Mouse (Mus musculus): Measurements from ENCODE around the gene Litaf.
"Not testable (repeated sequence)": the region's sequence is repeated elsewhere in the genome, so short reads cannot be mapped to it uniquely, and the experiment has no call there.

Gene Litaf

GRCm38 (mm10) chr16:10992090-10993031 lies 73.6 kb downstream of the Litaf start:
- no peak for DNase-seq (ENCODE audit: low read depth, low spot score)

- no peak for DNase-seq (ENCODE audit: low read depth, low spot score)
These were observed 74.2 kb downstream of the Litaf start for GRCm38 (mm10) chr16:10991737-10992089.

GRCm38 (mm10) chr16:10990763-10991162 lies 75.2 kb downstream of the Litaf start:
- no peak for DNase-seq (ENCODE audit: low read depth, low spot score)

GRCm38 (mm10) chr16:10989896-10990295 lies 76.1 kb downstream of the Litaf start:
- no peak for DNase-seq (ENCODE audit: low read depth, low spot score)

- DNase-seq (ENCODE audit: low read depth, low spot score) = no peak
These were observed 76.6 kb downstream of the Litaf start for GRCm38 (mm10) chr16:10989361-10989760.

GRCm38 (mm10) chr16:10988261-10988660 lies 77.7 kb downstream of the Litaf start:
- no peak for DNase-seq (ENCODE audit: low read depth, low spot score)

DNA sequence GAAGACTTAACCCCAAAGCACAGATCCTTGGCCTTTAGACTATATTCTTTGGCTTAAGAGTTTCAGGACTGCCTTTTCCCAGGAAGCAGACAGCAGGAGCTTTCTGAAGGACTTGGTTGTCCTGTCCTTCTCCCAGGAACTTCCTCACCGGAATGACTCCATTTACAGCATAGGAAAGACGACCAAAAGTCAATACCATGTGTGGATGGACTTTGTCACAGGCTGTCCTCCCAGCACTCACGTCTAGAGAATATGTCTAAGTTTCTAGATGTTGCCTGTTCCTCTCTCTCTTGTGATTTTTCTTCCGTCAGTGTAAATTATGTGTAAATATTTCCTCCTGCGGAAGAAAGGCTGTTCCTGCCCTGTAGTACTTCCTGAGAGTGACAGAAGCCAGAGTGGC lies 81.4 kb downstream of the Litaf start:
- no peak for DNase-seq (ENCODE audit: low read depth, low spot score)

DNA sequence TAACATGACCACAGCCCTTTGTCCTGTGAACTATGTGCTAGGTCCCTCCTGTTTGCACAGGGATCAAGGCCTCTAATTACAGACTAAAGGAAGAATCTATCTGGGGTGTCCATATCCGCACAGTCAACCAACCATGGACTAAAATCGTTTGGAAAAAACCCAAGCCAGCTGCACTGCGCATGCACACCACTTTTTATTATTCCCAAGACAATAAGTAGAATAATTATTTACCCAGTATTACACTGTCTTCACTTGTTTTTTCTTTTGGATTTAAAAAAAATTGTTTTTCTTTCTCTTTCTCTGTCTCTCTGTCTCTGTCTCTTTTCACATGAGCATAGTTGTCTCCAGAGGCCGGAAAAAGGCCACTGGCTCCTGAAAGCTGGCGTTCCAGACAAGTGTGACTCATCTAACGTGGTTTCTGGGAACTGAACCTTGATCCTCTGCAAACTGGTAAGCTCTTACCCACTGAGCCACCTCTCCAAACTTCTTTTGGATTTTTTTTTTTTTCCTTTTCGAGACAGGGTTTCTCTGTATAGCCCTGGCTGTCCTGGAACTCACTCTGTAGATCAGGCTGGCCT lies 84.4 kb downstream of the Litaf start:
- DNase-seq (ENCODE audit: low read depth, low spot score) = no peak

GRCm38 (mm10) chr16:10979064-10979803 lies 86.7 kb downstream of the Litaf start:
- DNase-seq (ENCODE audit: low read depth, low spot score) = no peak

- DNase-seq (ENCODE audit: low read depth, low spot score) = no peak
These were observed 88.1 kb downstream of the Litaf start for GRCm38 (mm10) chr16:10977877-10978276.

DNA sequence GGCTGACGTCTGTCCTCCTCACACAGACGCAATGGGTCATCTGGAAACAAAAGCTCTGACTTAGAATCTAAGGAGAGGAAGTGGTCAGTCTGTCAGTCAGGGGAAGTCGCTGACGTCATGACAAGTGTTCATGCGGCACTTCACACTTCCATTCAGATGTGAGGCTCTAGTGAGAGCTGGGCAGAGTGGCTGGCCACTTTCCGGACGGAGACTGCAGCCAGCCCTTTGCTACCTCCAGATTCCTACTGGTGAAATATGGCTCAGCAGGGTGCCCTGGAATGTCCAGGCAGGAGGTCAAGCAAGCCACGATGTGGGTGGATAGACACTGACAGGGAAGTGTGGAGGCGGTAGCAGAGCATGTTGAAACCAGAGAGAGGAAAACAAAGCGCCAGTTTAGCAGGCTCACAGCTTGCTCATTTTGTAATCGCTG lies 89.7 kb downstream of the Litaf start:
- DNase-seq (ENCODE audit: low read depth, low spot score) = no peak

DNA sequence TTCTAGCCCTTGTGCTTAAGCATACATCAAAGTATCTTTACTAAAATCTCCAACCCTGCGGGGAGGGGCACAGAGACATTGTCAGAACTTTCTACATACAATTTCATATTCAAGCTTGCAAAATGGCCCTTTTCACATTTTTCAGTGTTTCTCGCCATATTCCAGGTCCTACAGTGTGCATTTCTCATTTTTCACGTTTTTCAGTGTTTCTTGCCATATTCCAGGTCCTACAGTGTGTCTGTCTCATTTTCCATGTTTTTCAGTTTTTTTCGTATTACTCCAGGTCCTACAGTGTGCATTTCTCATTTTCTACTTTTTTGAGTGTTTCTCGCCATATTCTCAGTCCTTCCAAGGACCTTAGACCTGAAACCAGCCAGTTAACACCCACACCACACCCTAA lies 91.0 kb downstream of the Litaf start:
- DNase-seq (ENCODE audit: low read depth, low spot score) = no peak

GRCm38 (mm10) chr16:10974037-10974446 lies 91.9 kb downstream of the Litaf start:
- no peak for DNase-seq (ENCODE audit: low read depth, low spot score)

GRCm38 (mm10) chr16:10972259-10972658 lies 93.7 kb downstream of the Litaf start:
- DNase-seq (ENCODE audit: low read depth, low spot score) = no peak

DNA sequence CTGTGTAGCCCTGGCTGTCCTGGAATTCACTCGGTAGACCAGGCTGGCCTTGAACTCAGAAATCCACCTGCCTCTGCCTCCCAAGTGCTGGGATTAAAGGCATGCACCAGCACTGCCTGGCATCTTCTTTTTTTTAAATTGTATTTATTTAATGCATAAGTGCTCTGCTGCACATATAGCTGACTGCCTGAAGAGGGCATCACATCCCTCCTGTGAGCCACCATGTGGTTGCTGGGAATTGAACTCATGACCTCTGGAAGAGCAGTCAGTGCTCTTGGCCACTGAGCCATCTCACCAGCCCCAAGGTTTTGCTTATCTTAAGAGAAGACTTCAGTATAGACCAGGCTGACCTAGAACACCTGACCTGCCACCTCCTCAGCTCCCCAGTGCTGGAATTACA lies 96.0 kb downstream of the Litaf start:
- DNase-seq (ENCODE audit: low read depth, low spot score) = not testable (repeated sequence)

GRCm38 (mm10) chr16:10969342-10969741 lies 96.6 kb downstream of the Litaf start:
- DNase-seq (ENCODE audit: low read depth, low spot score) = no peak

DNA sequence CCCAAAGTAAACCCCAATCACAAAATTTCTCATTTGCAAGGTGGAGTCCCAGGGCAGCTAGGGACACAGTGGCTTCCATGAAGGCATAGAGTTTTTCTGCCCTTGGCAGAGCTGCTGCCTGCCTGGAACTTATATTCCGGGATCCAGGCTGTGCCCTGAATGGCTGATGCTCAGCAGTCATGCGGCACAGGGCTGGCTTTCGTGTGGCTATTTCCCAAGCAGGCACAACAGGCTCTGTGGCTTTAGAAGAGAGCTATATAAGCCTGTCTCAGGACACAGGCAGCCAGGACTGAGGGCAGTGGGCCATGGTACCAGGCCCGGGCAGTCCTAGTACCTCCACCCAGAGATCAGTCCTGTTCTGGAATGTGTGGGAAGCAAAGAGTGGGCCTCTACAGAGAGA lies 97.7 kb downstream of the Litaf start:
- no peak for DNase-seq (ENCODE audit: low read depth, low spot score)

- no peak for DNase-seq (ENCODE audit: low read depth, low spot score)
These were observed 98.2 kb downstream of the Litaf start for GRCm38 (mm10) chr16:10967756-10968155.

DNA sequence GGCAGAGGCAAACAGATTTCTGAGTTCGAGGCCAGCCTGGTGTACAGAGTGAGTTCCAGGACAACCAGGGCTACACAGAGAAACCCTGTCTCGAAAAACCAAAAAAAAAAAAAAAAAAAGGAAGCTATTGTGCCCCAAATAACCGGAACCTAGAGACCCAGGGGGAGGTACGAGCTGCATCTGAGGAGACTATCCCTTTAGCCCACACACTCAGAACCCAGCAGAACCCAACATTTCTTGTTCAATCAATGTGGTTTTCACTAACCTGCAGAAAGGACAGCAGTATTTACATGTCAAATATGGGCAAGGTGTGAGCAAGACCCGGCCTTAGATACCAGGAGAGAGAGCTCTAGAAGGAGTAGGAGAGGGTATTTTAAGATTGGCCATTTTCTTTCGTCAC lies 98.9 kb downstream of the Litaf start:
- DNase-seq (ENCODE audit: low read depth, low spot score) = no peak

- no peak for DNase-seq (ENCODE audit: low read depth, low spot score)
These were observed 100.9 kb downstream of the Litaf start for GRCm38 (mm10) chr16:10965034-10965433.

DNA sequence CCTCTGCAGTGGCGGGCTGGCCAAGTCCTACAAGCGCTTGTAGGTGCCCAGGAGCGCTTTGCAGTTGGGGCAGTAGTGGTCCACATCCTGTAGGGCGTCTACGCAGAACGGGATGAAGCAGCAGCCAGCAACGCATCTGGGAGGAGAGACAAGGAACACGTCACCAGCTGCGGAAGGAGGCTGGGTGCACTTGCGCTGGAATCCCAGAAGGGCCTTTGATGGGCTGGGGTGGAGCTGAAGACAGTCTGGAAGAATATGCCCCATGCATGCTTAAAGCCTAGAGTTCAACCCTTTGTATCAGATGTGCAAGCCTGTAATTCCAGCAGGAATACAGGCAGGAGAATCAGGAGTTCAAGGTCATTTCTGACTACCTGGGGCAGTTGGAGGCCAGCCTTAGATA lies 105.0 kb downstream of the Litaf start:
- no peak for DNase-seq (ENCODE audit: low read depth, low spot score)

- DNase-seq (ENCODE audit: low read depth, low spot score) = no peak
These were observed 107.1 kb downstream of the Litaf start for GRCm38 (mm10) chr16:10958763-10959440.

All from embryo, embryonic 11.5 days (tissue).